ENCODE assay signal across 22 mouse cellular contexts in genomic region chr8:46448606-46449005, GRCm38 (mm10). TPM values are rescaled to one million over a fixed set of nuclear protein-coding genes. Genes with fewer than 3 reads are reported as not detected.
DNase-seq lines count a peak whose midpoint lies in the region; ATAC-seq and TF ChIP-seq lines count a peak whose summit lies in the region.
"Had no signal": no experiment of that assay in that cellular context is flagged by ENCODE, and none has a peak within 500 bp of the region (broad histone marks: within the 10 kb centered on the region; RNA-seq: fewer than 3 reads in every experiment).

No protein-coding gene starts in this region.

- H3K9ac ChIP-seq in liver, postnatal 0 days (replicated peaks): no peak overlapping the region
- H3K9ac ChIP-seq: embryonic facial prominence, embryonic 12.5 days; forebrain, embryonic 15.5 days; heart, embryonic 15.5 days had no signal

- H3K4me1 ChIP-seq in kidney, adult 2 months (ENCODE audit: control insufficient read depth, insufficient read depth, low read length): peaks cover 35% of the 10 kb centered on the region
- H3K4me1 ChIP-seq in liver, postnatal 0 days (ENCODE audit: insufficient read depth): peaks cover 15% of the 10 kb centered on the region
- H3K4me1 ChIP-seq: embryonic facial prominence, embryonic 12.5 days; forebrain, embryonic 15.5 days had no signal

- H3K36me3 ChIP-seq in kidney, adult 2 months (ENCODE audit: control insufficient read depth, insufficient read depth, low read length): no peaks in the 10 kb centered on the region
- H3K36me3 ChIP-seq in liver, postnatal 0 days (replicated peaks; ENCODE audit: insufficient read depth, low read length): no peaks in the 10 kb centered on the region
- H3K36me3 ChIP-seq: embryonic facial prominence, embryonic 12.5 days; forebrain, embryonic 15.5 days; G1E; heart, embryonic 15.5 days had no signal

- H3K9me3 ChIP-seq in liver, postnatal 0 days (ENCODE audit: low read length): peaks cover 2% of the 10 kb centered on the region; the same call in 1 of the 2 replicates
- H3K9me3 ChIP-seq: forebrain, embryonic 15.5 days; heart, embryonic 15.5 days had no signal

- no peak overlapping the region for H3K4me3 ChIP-seq in kidney, adult 2 months (ENCODE audit: insufficient read depth, low read depth, low read length)
- no peak overlapping the region for H3K4me3 ChIP-seq in liver, postnatal 0 days (ENCODE audit: low read depth, low read length)
- H3K4me3 ChIP-seq: embryonic facial prominence, embryonic 12.5 days; forebrain, embryonic 15.5 days; heart, adult 2 months; heart, embryonic 15.5 days had no signal

- WGBS in kidney, adult 2 months: 56% methylated on average over 5 of the region's 5 CpGs
- WGBS in liver, postnatal 0 days (ENCODE audit: insufficient replicate concordance): 67% methylated on average over 5 of the region's 5 CpGs

- DNase-seq in adrenal gland, postnatal 14 days: peak; percentile 20
- DNase-seq in adrenal gland, adult (ENCODE audit: inconsistent age in 2 of 2, low spot score in 1 of 2): no peak
- DNase-seq in kidney, adult 2 months: peak; percentile 78
- DNase-seq in kidney, postnatal 10 days: no peak
- DNase-seq in liver, postnatal 0 days: no peak
- DNase-seq in liver: no peak
- no peak for DNase-seq in gastrocnemius, adult 18-20 months (ENCODE audit: low spot score)
- DNase-seq: adrenal gland, postnatal 10 days; B cell, adult 2 months; cerebellum, adult 11-12 months; cerebellum, adult 9-10 months; cerebellum, postnatal 25 days; gastrocnemius, postnatal 10 days; heart, adult 2 months; heart, postnatal 14 days had no signal

- H3K27me3 ChIP-seq in kidney, adult 2 months (replicated peaks; ENCODE audit: control insufficient read depth, insufficient read depth, low read length): no peaks in the 10 kb centered on the region
- H3K27me3 ChIP-seq in liver, postnatal 0 days (ENCODE audit: insufficient read depth, low read length): no peaks in the 10 kb centered on the region
- H3K27me3 ChIP-seq: embryonic facial prominence, embryonic 12.5 days; forebrain, embryonic 15.5 days; heart, embryonic 15.5 days had no signal

- no peak for ATAC-seq in liver, postnatal 0 days
- no peak for ATAC-seq in granulocyte monocyte progenitor cell, adult 5-6 weeks (replicated peaks; ENCODE audit: poor library complexity, severe bottlenecking)
- ATAC-seq: CD4-positive, CD25-positive, alpha-beta regulatory T cell, adult 4 months; forebrain, embryonic 15.5 days had no signal

- H3K27ac ChIP-seq in kidney, adult 2 months (ENCODE audit: insufficient read depth, low read depth, low read length): peak overlapping the region; percentile 62; the same call in 1 of the 2 replicates
- peak overlapping the region; percentile 90 for H3K27ac ChIP-seq in liver, postnatal 0 days (ENCODE audit: low read depth)
- H3K27ac ChIP-seq: embryonic facial prominence, embryonic 12.5 days; forebrain, embryonic 15.5 days; heart, adult 2 months; heart, embryonic 15.5 days had no signal

- no peak for TF ChIP-seq CTCF in kidney, adult 2 months (conservative IDR thresholded peaks at IDR 0.05; ENCODE audit: insufficient read depth, insufficient read length, low read depth, low read length)
- TF ChIP-seq CTCF in liver, postnatal 0 days (IDR thresholded peaks at IDR 0.05; ENCODE audit: low read depth): no peak

- TF ChIP-seq EP300 in liver, postnatal 0 days (IDR thresholded peaks at IDR 0.05; ENCODE audit: low read depth): no peak

- H3K4me2 ChIP-seq in liver, postnatal 0 days (ENCODE audit: low read depth, low read length): no peak overlapping the region
- H3K4me2 ChIP-seq: embryonic facial prominence, embryonic 12.5 days; forebrain, embryonic 15.5 days; heart, embryonic 11.5 days; heart, embryonic 15.5 days had no signal

- TF ChIP-seq POLR2A in kidney, adult 2 months (IDR thresholded peaks at IDR 0.05; ENCODE audit: low read depth, low read length): no peak

RNA-seq across cellular contexts. Expression of gene Acsl1, which starts 22.2 kb away (rescaled TPM):
- 631 and 851 TPM in 2 replicates for total RNA-seq in adrenal gland, postnatal 14 days (2021)
- polyA plus RNA-seq in kidney, adult 2 months (2012; rRNA removed): 206 and 212 TPM in 2 replicates
- polyA plus RNA-seq in liver, postnatal 0 days (2015; fragmentation: Nextera tagmentation; extraction: Ambion mirVana): 428 and 466 TPM in 2 replicates
- 55.7 and 60.2 TPM in 2 replicates for total RNA-seq in granulocyte monocyte progenitor cell, adult 5-6 weeks (2014; fragmentation: Nextera tagmentation)
- 75.4 and 121 TPM in 2 replicates for total RNA-seq in granulocyte monocyte progenitor cell, adult 5-6 weeks (2017)
- total RNA-seq in gastrocnemius, adult 18-20 months (2021): 100 to 1,000 TPM; 270 to 281 TPM

Comparison
In these comparisons a context has a peak if more than half of its experiments do, and no peak if none do; other contexts are left out.
1. DNase-seq: peak in adrenal gland, postnatal 14 days (single experiment) and kidney, adult 2 months (single experiment); none in adrenal gland, adult (0 of 2), kidney, postnatal 10 days (single experiment), liver, postnatal 0 days (single experiment), liver (single experiment) and gastrocnemius, adult 18-20 months (single experiment).